Mouse (Mus musculus) spleen, postnatal 36 days (tissue): ENCODE measurements around the gene Krt18.
"Not testable (repeated sequence)": the region's sequence is repeated elsewhere in the genome, so short reads cannot be mapped to it uniquely, and the experiment has no call there.

ENCODE experiments used
- DNase-seq, 2 experiments: peaks; one replicate each; pipeline ENCODE4 v3.0.0; 2022; ENCODE audit warnings: low spot score in 2 of 2, mixed read lengths in 1 of 2

Krt18 gene

GRCm38 (mm10) chr15:102065661-102066325, 37.8 kb downstream of the Krt18 start:
- DNase-seq, result peak; percentile 85

- no peak for DNase-seq
These were observed 42.8 kb downstream of the Krt18 start for GRCm38 (mm10) chr15:102070476-102071467.

DNA sequence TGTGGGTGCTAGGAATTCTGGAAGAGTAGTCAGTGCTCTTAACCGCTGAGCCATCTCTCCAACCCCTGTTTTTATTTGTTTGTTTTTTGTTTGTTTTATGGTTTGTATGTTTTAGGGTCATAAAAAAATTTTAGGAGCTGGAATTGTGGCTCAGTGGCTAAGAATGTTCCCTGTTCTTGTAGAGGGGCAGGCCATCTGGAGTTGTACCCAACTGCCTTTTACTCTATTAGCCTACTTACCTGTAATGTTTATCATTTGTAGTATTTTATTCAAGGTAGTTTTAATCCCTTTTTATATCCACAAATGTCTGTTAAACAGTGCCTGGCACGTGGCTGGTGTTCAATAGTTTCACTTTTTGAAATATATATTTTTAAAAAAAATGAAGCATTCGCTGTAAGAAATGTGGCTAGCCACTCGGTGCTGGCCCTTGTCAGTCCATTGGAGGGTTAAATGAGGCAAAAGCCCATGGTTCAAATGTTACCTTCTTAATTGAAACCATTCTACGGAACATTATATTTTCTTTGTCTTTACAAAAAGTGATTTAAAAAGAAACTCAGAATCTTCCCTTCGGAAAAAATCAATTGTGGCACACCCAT, 45.1 kb downstream of the Krt18 start:
- no peak for DNase-seq

DNA sequence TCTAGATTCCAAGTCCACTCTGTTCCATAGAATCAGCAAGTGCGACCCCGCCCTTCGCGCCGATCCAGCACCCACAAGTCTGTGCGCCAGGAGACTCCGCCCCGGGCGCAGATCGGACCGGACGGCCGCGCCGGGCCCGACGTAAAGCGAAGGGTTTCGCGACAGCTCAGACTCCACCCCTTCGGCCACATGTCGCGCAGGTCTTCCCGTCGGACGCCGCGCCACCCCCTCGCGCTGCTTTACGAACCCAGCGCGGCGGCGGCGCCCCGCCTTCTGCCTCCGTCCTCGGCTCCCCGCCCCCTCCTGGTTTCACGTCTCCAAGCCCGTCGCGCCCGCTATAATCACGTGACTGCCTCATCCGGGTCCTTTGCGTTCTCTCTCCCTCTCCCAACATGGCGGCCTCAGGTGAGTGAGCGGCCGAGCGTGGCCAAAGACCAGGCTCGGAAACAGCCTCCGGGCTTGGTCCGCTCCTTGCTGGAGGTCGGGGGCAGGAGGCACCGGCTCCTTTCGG, 45.6 kb downstream of the Krt18 start, which contains the start of gene Eif4b:
Gene Eif4b, plus strand, starts transcription at position 215 of the 511 bp plus-strand sequence.
- DNase-seq, result peak; percentile 99

DNA sequence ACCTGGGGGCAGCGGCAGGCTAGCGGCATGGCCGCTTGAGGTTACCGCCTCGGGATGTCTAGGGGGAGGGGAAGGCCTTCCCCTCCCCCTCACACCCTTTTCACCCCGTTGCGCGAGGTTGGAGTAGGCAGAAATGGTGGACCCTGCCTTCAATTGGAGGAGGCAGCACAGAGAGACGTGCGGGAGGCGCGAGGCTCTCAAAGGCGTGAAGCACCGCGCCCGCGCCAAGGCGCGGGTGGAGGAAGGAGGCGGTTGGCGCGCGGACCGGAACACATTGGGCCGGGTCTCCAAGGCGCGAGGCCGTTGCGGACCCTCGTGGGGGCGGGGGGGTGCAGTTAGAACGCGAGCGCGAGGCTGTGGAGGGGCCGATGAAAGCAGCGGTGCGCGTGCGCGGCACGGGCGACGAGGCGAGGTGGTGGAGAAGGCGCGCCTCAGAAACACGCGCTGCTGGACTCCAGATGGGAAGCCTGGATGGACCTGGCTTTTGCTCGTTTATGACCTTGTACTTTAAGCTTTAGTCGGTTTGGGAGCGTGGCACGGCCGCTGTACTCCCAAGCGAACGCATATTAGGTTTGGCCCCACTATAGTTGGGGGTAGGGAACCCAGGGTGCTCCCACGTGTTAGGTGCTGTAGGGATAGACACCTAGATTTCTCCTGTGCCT, 46.2 kb downstream of the Krt18 start:
- peak; percentile 48 to 64 for DNase-seq

DNA sequence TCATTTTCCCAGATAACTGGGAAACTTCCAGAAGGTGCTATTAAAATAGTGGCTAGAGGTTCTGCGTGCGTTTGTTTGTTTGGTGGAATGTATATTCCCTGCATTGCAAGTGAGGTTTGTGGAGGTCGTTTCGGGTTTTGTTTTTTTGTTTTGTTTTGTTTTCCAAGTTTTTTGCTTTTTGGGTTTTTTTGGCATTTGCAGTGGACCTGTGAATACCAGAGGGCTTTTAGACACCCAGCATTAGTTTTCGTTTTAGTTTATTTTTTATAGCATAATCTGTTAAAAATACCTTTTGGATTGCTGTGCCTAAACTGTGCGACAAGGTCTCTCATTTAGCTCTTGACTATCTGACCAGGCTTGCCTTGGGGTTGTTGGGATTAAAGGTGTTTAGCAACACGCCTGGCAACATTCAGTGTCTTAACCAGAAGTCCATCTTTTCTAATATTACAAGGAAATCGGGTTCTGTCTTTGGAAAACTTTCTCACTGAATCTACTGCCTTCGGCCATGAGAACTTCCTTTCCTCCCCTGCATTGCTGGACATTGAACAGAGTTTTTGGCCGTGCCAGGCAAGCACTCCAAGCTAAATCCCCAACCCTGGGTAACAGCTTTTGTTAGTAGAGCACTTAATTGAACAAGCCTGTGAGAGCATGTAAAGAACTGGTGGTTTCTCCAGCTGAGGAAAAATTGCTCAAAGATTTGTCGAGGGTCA, 47.1 kb downstream of the Krt18 start:
- DNase-seq, result no peak

GRCm38 (mm10) chr15:102077111-102077677, 49.2 kb downstream of the Krt18 start:
- no peak for DNase-seq

DNA sequence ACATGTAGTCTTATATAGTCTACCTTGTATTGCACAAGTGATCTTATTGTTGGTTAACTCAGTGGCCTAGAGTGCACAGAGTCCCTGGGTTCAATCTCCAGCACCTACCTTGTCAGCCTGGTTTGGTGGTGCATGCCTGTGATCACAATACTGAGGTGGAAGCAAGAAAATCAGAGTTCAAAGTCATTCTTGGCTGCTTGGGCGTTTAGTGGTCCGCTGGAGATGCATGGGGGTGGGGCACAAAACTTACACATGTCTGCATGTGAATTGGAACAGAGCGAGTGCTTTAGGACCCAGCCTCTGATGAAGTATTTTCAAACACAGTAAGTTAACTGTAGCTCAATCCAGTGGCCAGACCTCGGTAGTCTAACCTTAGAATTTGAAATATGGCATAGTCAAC, 51.2 kb downstream of the Krt18 start:
- DNase-seq, result no peak

DNA sequence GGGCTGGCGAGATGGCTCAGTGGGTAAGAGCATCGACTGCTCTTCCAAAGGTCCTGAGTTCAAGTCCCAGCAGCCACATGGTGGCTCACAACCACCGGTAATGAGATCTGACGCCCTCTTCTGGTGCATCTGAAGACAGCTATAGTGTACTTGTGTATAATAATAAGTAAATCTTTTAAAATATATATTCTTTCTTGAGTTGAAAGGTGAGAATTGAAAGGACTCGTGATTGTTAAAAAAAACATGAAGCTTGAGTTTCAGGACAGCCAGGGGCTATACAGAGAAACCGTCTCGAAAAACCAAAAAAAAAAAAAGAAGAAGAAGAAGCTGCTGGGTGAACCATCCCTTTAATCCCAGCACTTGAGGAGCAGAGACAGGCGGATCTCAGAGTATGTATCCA, 51.9 kb downstream of the Krt18 start:
- DNase-seq, result not testable (repeated sequence)

DNA sequence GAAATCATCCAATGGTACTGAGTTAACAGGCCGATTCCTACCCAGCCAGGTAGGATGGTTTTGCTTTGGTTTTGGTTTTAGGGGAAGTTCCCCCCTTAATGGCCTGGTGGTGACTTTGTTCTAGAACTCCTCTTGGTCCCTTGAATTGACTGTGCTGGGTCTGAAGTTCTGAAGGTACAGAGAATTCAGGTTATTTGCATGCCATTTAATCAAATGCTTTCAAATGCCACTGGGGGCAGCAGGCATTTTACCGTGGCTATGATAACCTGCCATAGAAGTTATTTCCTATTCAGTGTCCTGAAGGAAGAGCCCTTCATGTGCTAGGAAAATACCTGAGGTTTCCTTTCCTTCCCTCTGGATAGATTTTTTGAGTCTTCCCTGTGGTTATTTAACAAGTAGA, 52.4 kb downstream of the Krt18 start:
- no peak for DNase-seq
